Mouse (Mus musculus): ENCODE measurements around the gene Slc35e1. TPM values are rescaled to one million over a fixed set of nuclear protein-coding genes. Genes with fewer than 3 reads are reported as not detected.

The Slc35e1 gene
- total RNA-seq, 1 experiment from 2014 or later = 23.2 TPM

Other genes starting within 250 kb of the Slc35e1 start
- 51.2 and 57.6 TPM in 2 replicates for gene Gm10282, start 187.4 kb downstream of the Slc35e1 start, total RNA-seq (2017)
- 7.2 and 7.6 TPM in 2 replicates for gene Klf2, start 173.6 kb downstream of the Slc35e1 start, total RNA-seq (2017)
- 36.2 and 39.1 TPM in 2 replicates for gene Eps15l1, start 71.2 kb downstream of the Slc35e1 start, total RNA-seq (2017)
- 1.9 and 3.5 TPM in 2 replicates for gene Calr3, start 48.7 kb downstream of the Slc35e1 start, total RNA-seq (2017)
- 4.0 and 7.7 TPM in 2 replicates for gene 1700030K09Rik, start 48.7 kb downstream of the Slc35e1 start, total RNA-seq (2017)
- 15.4 and 19.0 TPM in 2 replicates for gene Cherp, start 17.4 kb downstream of the Slc35e1 start, total RNA-seq (2017)
- gene Med26, start 55.7 kb upstream of the Slc35e1 start, total RNA-seq (2017) = 9.6 and 12.4 TPM in 2 replicates
- gene Smim7, start 78.5 kb upstream of the Slc35e1 start, total RNA-seq (2017) = 57.2 and 60.7 TPM in 2 replicates
- 0.59 and 0.97 TPM in 2 replicates for gene Tmem38a, start 79.4 kb upstream of the Slc35e1 start, total RNA-seq (2017)
- gene Nwd1, start 154.1 kb upstream of the Slc35e1 start, total RNA-seq (2017) = 5.6 and 9.1 TPM in 2 replicates
- 90.0 and 103 TPM in 2 replicates for gene Sin3b, start 230.7 kb upstream of the Slc35e1 start, total RNA-seq (2017)